Mouse (Mus musculus): ENCODE data around the gene Tenm2.

Gene Tenm2

DNA sequence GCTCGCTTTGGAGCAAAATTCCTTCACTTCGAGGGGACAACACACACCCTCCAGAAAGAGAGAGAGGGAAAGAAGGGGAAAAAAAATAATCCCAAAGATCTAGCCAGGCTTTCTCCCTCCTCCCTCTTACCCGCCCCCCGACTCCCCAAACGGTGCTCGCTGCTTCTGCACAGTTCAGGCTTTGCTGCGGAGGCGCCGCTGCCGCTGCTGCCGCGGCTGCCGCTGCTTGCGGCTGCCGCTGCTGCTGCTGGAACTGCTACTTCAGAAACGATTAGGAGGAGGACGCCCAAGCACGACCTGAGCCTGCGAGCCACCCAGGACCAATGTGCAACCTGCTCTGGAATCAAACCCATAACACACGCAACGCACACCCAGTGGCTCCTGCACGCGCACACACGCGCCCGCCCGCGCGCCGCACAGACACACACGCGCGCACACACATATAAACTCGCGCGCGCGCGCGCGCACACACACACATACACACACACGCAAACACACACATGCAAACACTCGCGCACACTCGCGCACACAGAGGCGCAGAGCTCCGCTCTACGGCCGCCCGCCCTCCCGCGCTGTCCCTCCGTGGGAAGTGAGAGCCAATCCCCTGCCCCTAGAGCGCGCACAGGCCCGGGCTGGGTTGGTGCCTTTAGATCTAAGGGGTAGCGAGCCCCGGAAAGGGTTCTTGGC, at the start of gene Tenm2:
Gene Tenm2 (minus strand): TSS at position 51 of the 687 bp plus-strand sequence.
- DNase-seq (ENCODE audit: low read depth, low spot score), result peak; percentile 62

DNA sequence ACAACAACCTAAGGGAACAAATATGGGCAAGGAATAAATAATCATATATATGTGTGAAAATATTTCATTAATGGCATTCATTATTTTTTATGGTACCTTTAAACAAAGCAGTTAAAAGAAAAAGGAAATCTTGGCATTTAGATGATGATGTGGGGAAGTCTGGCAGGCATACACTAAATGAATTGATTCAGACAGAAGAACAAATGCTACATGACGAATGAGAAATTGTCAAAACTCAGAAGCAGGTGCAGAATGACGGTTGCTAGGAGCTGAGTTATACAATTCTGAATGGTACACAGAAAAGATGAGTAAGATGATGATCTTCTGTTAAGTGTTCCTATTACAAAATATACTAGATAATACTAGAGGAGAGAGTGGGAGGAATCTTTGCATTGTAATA, 49.4 kb upstream of the Tenm2 start:
- DNase-seq (ENCODE audit: low read depth, low spot score), result no peak

DNA sequence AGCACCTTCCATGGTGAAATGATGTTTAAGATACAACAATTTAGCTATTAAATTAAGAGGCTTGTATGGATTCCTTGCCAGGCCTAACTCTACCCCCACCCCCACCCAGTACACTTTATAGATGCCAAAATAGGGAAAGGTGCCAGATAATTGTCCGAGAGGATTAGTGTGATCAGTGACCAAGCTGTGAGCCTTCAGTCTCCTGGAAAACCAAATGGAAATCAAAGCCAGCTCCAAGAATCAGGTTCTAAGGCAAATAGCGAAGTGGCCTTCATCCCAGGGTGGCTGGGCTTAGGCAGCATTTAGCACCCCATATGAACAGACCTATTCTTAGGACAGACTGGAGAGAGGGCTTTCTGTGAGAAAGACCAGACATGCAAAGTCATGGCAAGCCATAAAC, 13.0 kb upstream of the Tenm2 start:
- DNase-seq (ENCODE audit: low read depth, low spot score), result no peak

DNA sequence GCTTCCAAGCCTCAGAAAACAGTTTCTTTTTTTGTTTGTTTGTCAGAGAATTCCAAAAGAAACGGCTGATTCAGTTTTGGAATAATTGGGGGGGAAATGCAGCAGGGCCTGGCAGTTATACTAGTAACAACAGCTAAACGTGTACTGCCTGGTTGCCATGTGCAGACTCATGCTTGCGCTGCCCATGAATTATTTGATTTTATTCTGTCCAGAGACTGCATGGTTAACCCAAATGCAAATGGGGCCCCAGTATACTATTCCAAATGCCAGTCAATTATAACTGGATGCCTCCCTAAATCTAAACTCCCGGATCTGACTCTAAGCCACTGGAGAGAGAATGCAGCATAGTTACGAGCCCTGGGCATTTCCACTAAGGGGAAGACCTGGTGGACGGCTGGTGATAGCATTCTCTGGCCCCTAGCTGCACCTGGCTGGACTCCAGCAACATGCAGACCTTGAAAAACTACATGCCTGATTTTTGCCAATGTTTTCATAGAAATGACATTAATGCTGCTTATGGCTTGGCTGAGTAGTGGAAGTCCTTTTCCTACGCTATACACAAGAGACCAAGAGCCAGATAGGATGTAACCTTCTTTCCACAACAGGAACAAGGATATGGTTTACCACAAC, 1.4 kb upstream of the Tenm2 start:
- DNase-seq (ENCODE audit: low read depth, low spot score), result no peak

DNA sequence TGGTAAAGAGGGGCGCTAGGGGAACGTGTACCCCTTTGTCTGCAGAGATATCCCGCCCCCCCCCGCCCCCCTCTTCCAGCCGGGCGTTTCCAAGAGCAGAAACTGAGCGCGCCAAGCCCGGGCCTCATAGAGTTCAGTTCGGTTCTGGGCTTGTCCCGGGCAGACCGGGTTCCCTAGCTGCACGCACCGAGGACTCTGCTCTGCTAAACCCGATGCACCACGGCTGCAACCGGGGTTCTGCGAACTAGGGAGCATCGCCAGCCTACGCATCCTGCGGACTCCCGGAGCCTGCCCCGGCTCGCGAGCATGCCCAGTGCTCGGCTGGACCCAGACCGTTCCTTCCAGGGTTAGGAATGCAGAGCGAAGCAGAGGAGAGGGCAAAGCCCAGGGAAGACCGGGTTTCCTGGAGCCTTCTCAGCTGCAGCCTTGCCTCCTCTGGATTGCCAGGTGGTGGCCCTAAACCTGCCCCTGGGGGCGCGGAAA, 878 bp upstream of the Tenm2 start:
- DNase-seq (ENCODE audit: low read depth, low spot score), result peak; percentile 24

DNA sequence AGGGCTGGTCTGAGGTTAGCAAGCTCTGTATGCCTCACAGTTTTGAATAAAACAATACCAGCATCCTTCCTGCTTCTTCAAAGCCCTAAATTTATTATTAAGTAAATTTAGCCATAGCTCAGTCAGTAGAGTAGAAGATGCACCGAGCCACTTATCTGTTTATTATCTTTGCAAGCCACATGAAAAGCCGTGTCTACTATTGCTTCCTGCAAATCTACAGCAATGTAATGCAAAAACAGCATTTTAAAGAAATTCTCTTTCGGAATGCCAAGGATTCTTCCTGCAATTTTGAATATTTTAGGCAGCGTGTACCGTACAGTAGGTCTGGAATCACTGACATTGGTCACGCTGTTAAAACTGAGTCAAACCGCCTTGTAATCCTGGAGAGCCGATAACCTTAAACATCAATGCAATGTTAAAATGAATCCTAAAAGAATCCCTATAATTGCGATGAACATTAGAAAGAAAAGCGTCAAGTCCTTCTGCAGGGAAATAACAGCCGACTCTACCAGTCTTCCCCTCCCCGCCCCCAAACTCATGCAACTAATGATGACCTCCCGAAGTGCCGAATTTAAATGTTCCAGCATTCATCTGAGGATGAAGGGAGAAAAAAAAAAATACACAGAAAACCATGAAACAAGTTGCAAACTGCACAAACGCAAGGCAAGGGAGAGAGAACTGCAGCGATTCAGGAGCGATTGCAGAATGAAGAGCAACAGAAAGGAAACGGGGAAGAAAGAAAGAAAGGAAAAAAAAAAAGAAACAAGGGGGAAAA, 556 bp downstream of the Tenm2 start:
- DNase-seq (ENCODE audit: low read depth, low spot score), result no peak

DNA sequence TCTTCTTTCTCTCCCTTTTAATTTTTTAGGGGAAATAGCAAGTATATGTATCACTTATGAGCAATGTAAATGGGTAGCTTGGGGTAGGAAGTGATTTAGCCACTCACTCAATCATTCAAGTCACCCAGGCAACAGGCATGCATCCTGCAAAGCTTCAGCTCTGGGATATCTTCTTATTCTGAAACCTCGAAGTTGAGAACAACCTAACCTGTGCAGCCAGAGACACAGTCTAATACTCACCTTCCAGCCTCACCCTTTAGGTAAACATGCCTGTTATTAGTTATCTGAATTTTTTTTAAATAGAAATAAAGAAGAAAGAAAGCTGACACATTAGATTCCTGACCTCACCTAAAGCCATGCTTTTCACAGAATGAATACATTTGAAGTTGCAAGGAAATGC, 8.4 kb downstream of the Tenm2 start:
- DNase-seq (ENCODE audit: low read depth, low spot score), result no peak

DNA sequence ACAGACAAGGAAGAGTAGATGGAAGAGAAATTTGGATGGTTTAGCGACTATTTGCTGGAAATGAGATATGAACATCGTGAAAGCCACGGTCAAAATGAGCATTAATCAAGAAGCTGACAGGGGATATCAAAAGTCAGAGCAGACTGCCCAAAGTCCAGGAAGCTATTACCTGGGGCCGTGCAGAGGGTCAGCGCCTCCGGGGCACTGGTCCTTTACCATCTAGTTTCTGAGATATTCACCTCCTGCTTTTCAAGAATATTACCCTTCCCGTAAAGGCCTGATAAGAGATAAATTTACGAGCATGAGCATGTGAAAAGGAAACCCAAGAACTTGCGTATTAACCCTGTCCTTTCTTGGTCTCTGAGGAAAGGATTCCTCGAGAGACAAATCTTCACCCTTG, 8.8 kb downstream of the Tenm2 start:
- DNase-seq (ENCODE audit: low read depth, low spot score), result no peak

DNA sequence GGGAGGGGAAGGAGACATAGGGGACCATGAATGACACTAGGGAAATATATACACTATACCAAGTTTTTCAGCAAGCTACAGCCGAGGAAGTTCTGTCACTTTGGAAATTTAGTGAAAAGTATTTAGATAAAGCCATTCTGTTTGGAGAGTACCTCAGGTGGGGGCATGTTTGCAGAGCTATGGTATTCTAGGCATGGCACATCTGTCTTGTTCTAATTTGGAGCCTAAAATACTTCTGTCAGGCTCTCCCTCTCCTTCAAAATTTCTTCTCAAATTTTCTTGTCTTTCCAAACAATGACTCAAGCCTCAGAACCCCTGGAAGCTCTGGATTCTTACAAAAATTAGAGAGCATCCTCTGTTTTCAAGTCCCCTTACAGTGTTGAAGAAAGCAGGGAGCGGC, 13.0 kb downstream of the Tenm2 start:
- no peak for DNase-seq (ENCODE audit: low read depth, low spot score)

DNA sequence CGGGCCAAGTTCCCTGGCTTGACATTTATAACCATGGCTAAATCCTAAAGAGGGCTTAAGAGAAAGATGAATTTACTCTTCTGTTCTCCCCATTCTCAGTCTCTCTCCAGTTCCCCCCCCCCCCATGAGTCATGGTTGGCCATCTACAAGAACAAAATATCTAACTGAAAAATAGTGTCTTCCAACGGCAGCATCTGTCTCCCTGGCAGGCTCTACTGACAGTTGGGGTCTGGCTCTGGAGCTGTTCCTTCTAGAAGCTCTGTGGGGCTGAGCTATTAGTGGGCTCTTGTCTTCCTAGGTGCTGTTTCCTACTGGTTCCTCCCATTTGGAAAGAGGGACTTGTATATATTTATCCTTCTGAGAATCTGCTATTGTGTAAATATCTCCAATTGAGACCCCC, 13.7 kb downstream of the Tenm2 start:
- DNase-seq (ENCODE audit: low read depth, low spot score), result no peak

DNA sequence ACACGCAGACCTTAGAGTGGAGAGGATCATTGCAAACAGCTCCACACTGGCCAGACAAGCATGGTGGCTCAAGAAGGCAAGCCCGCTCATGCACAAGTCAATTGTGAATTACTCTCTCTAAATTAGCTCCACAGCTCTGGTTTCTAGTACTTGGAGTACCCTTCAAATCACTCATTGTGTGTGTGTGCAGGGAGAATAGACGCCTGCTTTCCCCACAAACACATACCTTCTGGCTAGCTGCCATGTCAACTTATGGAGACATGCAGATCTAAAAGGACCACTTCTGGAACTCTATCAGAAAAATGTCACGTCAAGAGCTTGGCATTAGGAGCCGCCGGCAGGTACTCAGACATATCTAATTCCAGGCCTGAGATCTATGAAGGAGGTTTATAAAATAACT, 14.8 kb downstream of the Tenm2 start:
- DNase-seq (ENCODE audit: low read depth, low spot score), result no peak

DNA sequence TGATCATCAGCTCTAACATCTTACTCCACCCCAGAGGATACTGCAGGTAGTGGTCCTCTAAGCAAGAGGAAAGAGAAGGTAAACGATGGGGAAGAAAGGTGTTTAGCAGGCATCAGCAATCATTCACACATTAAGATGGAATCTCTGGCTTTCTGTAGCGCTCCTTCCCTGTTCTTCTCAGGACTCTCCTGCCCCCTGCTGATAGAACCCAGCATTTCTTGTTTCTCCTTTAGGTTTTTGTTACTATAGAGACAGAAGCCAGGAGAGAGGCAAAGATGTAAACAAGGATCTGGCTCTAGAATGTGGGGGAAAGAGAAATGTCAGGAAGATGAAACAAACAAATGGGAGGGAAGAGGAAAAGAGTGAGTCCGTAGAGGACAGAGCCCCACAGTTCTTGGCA, 49.6 kb downstream of the Tenm2 start:
- peak; percentile 55 for DNase-seq (ENCODE audit: low read depth, low spot score)

DNA sequence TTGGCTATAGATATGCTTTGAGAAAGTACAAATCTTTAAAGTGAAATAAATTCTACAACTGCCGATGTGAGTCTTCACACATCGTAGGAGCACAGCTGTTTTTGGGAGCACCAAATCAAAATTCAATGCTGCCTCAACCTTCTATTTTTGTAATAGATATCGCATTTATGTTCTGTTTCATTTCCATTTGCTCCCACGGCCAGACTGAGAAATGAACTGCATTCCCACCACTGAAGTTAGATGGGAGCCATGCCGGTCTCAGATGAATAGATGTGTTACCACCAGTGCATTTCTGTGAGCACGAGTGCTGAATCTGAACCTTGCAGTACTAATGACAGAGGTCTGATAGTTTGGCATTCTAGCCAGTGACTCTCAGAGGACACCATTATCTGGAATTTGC, 58.3 kb downstream of the Tenm2 start:
- no peak for DNase-seq (ENCODE audit: low read depth, low spot score)

DNA sequence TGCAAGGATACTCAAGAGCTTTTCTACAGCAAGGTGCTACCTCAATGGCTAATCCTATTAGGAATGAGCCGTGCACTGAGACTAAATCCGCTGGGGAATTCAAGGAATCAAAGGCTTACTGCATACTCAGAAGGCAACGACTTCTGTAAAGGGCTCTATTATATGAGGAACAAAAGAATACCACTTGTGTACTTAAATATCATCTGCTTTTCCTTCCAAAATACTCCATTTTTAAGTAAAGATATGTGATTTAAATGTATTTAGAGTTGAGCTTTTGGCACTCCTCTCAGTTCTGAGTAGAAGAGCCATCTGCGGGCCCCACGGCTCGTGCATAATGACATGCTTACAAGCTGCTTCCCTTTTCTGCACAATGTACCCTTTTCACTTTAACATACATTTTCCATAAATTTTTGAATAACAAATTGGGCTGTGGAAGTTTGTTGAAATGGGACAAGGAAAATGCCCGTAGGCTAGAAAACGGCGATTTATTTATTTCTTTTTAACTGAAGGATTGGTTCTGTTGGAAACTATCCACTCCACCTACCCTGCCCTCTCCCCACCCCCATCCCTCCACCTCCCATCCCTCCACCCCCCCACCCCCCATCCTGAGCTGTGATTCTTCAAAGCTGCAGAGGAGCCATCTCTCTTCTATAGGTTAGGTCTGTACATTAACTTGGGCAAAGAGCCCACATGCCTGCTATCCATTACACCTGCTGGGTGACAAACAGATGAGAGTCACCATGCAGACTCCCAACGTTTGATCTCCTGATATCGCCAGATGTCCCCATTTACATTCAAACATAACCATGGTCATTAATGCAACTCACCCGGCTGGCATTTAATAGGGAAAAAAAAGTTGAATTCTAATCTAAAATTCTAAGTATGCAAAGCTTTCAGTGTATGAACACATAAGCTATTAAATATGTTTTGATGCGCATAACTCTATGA, 81.6 kb downstream of the Tenm2 start:
- no peak for DNase-seq (ENCODE audit: low read depth, low spot score)

DNA sequence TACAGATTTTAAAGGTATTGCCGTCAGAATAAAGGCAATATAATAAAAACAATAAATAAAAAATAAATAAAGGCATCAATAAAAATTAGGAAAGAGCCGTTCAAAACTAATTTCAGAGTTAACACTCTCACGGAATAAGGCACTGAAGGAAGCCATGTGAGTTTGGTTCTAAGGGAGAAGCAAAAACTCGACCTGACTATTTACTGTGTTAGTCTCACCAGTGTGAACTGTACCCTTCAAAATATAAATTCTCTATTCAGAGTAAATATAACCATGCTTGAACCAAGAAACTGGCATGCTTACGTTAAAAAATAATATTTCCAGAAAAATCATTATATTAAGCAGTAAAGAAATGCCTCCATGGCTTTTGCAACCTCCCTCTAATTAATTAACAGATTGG, 82.4 kb downstream of the Tenm2 start:
- DNase-seq (ENCODE audit: low read depth, low spot score), result no peak

DNA sequence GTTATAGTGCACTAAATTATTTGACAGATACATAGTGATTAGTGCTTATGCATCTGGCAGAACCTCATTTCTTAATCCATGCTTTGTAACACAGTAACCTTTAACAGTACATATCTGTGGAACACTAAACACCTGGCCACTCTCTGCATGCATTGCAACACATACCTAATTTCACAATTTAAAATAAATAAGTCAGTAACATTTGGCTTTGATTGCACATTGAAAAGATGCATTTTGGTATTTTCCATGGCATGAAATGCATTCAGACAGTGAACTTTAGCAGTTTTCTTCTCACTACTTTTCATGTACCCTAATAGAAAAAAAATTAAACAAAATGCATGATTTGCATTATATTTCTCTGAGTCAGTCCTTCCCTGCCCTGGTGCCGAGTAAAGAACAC, 85.8 kb downstream of the Tenm2 start:
- DNase-seq (ENCODE audit: low read depth, low spot score), result no peak

DNA sequence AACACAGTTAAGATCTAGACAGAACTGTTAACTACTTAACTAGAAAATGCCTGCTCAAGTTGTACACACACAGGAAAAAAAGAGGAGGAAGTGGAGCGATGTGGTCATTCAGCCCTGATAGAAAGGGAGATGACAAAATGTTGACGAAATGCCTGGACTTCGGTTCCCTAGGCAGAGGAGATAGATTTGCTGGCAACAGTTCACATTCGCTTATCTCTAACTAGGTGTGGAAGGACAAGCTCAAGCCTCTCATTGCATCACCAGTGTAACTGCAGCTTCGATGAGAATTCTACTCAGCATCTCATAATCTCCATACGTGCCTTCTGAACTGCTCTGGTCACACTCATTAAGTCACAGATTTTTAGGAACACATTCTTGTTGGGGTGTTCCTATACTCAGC, 91.8 kb downstream of the Tenm2 start:
- no peak for DNase-seq (ENCODE audit: low read depth, low spot score)

DNA sequence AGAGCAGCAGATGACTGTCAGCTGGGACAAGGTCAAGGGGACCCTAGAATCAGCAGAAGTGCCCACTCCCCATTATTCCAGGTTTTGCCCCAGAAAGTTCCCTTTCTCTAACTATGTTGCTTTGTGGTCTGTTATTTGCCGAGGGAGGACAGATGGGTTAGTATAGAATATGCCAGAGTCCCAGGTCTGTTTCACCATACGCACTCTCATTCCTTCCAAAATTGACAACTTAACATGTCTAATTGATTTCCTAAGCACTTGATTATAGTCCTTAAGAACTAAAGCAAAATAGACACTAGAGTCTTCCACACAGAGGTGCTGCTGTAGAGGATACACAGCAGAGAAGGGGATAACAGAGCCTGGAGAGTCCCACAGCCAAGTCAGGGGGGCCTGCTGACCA, 92.3 kb downstream of the Tenm2 start:
- no peak for DNase-seq (ENCODE audit: low read depth, low spot score)

DNA sequence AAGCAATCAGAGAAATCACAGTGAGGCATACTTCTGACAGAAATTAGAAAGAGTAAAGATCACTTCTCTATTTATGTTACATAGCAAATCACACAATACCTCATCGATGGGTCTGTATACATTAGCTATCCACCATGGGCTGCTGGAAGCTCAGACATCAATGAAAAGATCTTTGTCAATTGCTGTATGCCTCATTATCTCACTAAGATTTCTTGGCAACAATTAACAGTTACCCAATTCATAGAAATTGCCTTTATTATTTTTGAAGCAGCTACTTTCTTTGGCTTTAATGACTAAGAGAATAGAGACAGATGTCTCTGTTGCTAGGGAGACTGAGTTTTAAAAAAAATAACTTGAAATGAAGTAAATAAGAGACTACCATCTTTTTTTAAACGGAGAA, 106.9 kb downstream of the Tenm2 start:
- DNase-seq (ENCODE audit: low read depth, low spot score), result no peak

DNA sequence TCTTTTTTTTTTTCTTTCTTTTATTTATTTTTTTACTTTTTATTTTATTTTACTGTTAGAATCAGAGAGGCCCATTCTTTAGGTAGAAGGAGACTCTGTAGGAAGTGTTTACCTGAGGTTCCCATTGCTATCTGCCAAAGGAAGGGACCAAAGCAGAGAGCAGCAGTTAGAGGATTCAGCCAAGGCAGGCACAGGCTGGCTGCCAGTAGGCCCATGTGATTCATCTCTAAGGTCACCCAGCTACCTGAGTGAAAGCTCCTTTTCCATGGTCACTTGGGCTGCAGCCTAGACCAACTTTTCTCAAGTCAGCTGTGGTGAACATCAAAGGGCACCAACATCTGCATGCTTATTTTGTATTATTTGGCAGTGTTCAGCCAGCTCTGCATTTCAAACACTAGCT, 117.7 kb downstream of the Tenm2 start:
- DNase-seq (ENCODE audit: low read depth, low spot score), result no peak

DNA sequence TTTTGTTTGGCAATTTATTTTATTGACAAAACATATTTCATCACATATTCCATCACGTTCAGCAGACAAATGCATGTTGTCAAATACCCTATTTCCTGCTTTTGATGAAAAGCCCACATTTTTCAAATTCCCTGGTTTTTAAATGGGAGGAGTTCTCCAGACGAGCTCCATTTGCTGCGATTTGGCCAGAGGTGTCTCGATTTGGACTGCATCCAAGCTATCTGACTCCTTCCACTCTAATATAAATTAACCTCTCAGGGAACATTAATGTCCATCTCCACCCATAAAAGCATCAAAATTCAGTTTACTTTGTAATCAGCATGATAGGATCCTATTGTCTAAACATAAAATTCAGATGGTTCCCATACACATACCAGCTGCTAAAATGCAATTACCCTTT, 120.6 kb downstream of the Tenm2 start:
- DNase-seq (ENCODE audit: low read depth, low spot score), result no peak

DNA sequence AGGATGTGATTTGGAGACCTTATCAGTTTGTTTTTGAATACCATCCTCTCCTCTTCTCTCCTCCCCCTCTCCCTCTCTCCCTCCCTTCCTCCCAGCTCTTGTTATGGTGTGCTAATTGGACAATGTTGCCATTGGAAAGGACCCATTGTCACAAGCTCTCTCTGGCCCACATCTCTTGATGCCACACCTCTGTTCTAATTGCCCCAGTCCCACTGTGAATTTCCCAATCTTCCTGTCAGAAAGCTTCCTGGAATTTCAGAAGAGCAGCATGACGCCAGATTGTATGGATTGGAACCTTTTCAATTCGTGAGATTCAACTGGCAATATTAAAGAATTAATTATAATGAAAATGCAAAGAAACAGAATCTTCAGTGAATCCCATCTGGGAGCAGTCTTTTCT, 128.7 kb downstream of the Tenm2 start:
- no peak for DNase-seq (ENCODE audit: low read depth, low spot score)

Data from ES-CJ7 (cell line).